Mouse (Mus musculus) adipocyte (in vitro differentiated cells): ENCODE results near the gene Sox15.

ENCODE experiments used
- DNase-seq: peaks from one replicate; pipeline ENCODE4 v3.0.0-alpha.2; 2016; ENCODE audit warnings: low spot score

The Sox15 gene

GRCm38 (mm10) chr11:69680136-69680855, 25.2 kb downstream of the Sox15 start:
- no peak for DNase-seq

- DNase-seq = peak; percentile 94
Measured at GRCm38 (mm10) chr11:69681314-69682208, 26.4 kb downstream of the Sox15 start, which contains the start of gene Senp3. Senp3 (minus strand) TSS chr11:69682084.

- no peak for DNase-seq
Measured at GRCm38 (mm10) chr11:69682209-69682839, 27.2 kb downstream of the Sox15 start.

- DNase-seq = peak; percentile 89
Measured at GRCm38 (mm10) chr11:69682840-69683533, 27.9 kb downstream of the Sox15 start.

- no peak for DNase-seq
Measured at GRCm38 (mm10) chr11:69683576-69683975, 28.5 kb downstream of the Sox15 start.

- DNase-seq = no peak
Measured at GRCm38 (mm10) chr11:69684128-69684745, 29.1 kb downstream of the Sox15 start.

- DNase-seq = no peak
Measured at GRCm38 (mm10) chr11:69684936-69685335, 29.8 kb downstream of the Sox15 start.

- peak; percentile 96 for DNase-seq
Measured at GRCm38 (mm10) chr11:69685526-69686148, 30.5 kb downstream of the Sox15 start, which contains the start of gene Tnfsf13. Tnfsf13 (minus strand) TSS chr11:69685784.

GRCm38 (mm10) chr11:69686377-69686776, 31.3 kb downstream of the Sox15 start:
- DNase-seq = no peak

- DNase-seq = no peak
Measured at GRCm38 (mm10) chr11:69687061-69687460, 31.9 kb downstream of the Sox15 start.

- no peak for DNase-seq
Measured at GRCm38 (mm10) chr11:69689891-69690290, 34.8 kb downstream of the Sox15 start.

GRCm38 (mm10) chr11:69692196-69692811, 37.2 kb downstream of the Sox15 start:
- no peak for DNase-seq

- no peak for DNase-seq
Measured at GRCm38 (mm10) chr11:69692863-69693262, 37.7 kb downstream of the Sox15 start.

- no peak for DNase-seq
Measured at GRCm38 (mm10) chr11:69693421-69693965, 38.4 kb downstream of the Sox15 start.

GRCm38 (mm10) chr11:69695046-69695360, 39.9 kb downstream of the Sox15 start:
- DNase-seq = no peak

- peak; percentile 58 for DNase-seq
Measured at GRCm38 (mm10) chr11:69695361-69696181, 40.5 kb downstream of the Sox15 start, which contains the start of the genes Tnfsf12 and Tnfsfm13. Tnfsf12 (minus strand) TSS chr11:69695849. Tnfsfm13 (minus strand) TSS chr11:69696098.

- no peak for DNase-seq
Measured at GRCm38 (mm10) chr11:69697396-69697795, 42.3 kb downstream of the Sox15 start.

GRCm38 (mm10) chr11:69698574-69698973, 43.5 kb downstream of the Sox15 start:
- DNase-seq = no peak

GRCm38 (mm10) chr11:69699595-69699994, 44.5 kb downstream of the Sox15 start:
- DNase-seq = no peak
